Mouse (Mus musculus): ENCODE measurements around the gene Fscn1.

DNA sequence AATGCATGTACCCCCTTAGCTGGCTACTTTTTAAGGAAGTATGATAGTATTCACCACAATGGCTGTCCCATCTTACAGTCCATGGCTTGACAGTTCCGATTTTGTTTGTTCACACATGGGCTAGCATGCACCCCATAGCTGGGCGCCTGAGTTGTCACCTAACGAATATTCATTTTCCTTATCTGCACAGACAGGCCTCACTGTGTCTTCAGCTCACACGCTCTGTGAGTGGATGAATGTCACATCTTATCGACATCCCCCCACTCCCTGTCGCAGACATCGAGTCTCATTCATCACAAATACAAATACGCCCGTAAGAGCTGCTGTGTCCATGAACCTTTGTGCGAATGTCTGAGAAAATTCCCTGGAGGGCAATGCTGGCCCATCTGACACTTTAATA is 24.1 kb downstream of the Fscn1 start:
- TF ChIP-seq EP300 (IDR thresholded peaks at IDR 0.05; ENCODE audit: low read depth) (peak; percentile 65; the same call in 1 of the 2 replicates), CTCF (IDR thresholded peaks at IDR 0.05; ENCODE audit: low read depth) (no peak)
